Mouse (Mus musculus) layer of hippocampus, adult 11-12 months (tissue): ENCODE data around the gene Zfp385a.
A peak's percentile ranks its signal among the peaks of the same experiment; 100 is the strongest.
"Not testable (repeated sequence)": the region's sequence is repeated elsewhere in the genome, so short reads cannot be mapped to it uniquely, and the experiment has no call there.

Source experiments
- DNase-seq: peaks from one replicate; pipeline ENCODE4 v3.0.0; 2022; ENCODE audit warnings: low spot score

The Zfp385a gene

GRCm38 (mm10) chr15:103290843-103291242, 49.0 kb downstream of the Zfp385a start:
- no peak for DNase-seq

- DNase-seq = no peak
Measured at GRCm38 (mm10) chr15:103290417-103290816, 49.5 kb downstream of the Zfp385a start.

- no peak for DNase-seq
Measured at GRCm38 (mm10) chr15:103289600-103289999, 50.3 kb downstream of the Zfp385a start.

- no peak for DNase-seq
Measured at GRCm38 (mm10) chr15:103285778-103286417, 54.0 kb downstream of the Zfp385a start.

GRCm38 (mm10) chr15:103284647-103285046, 55.2 kb downstream of the Zfp385a start:
- DNase-seq = no peak

GRCm38 (mm10) chr15:103284066-103284465, 55.8 kb downstream of the Zfp385a start:
- DNase-seq = no peak

GRCm38 (mm10) chr15:103281465-103282205, 58.3 kb downstream of the Zfp385a start:
- DNase-seq = no peak

- no peak for DNase-seq
Measured at GRCm38 (mm10) chr15:103280817-103281464, 59.0 kb downstream of the Zfp385a start.

GRCm38 (mm10) chr15:103279750-103280149, 60.1 kb downstream of the Zfp385a start:
- DNase-seq = no peak

GRCm38 (mm10) chr15:103277949-103278348, 61.9 kb downstream of the Zfp385a start:
- DNase-seq = no peak

GRCm38 (mm10) chr15:103275943-103276342, 64.0 kb downstream of the Zfp385a start:
- DNase-seq = not testable (repeated sequence)

- DNase-seq = peak; percentile 98
Measured at GRCm38 (mm10) chr15:103272419-103273279, 67.2 kb downstream of the Zfp385a start, which contains the start of gene Copz1. Copz1 (plus strand) TSS chr15:103272714.

GRCm38 (mm10) chr15:103268903-103269302, 71.0 kb downstream of the Zfp385a start:
- DNase-seq = no peak

GRCm38 (mm10) chr15:103264794-103265193, 75.1 kb downstream of the Zfp385a start:
- no peak for DNase-seq
